In genomic region chr8:64688161-64688560, GRCm38 (mm10) we compare ENCODE assay signal across 11 mouse cellular contexts. TPM values are rescaled to one million over a fixed set of nuclear protein-coding genes. Genes with fewer than 3 reads are reported as not detected.
DNase-seq lines count a peak whose midpoint lies in the region; ATAC-seq and TF ChIP-seq lines count a peak whose summit lies in the region.
"Had no signal": no experiment of that assay in that cellular context is flagged by ENCODE, and none has a peak within 500 bp of the region (broad histone marks: within the 10 kb centered on the region; RNA-seq: fewer than 3 reads in every experiment).

No protein-coding gene starts in this region.

- ATAC-seq in heart, embryonic 14.5 days (ENCODE audit: insufficient number of reproducible peaks, insufficient read depth, low FRiP score, low read depth) = 0 out of 2 replicates have a peak, but pooled peaks have one; percentile 37

- peak; percentile 62 for DNase-seq in gastrocnemius, adult 18-20 months (ENCODE audit: low spot score)
- DNase-seq in gastrocnemius, postnatal 4 days (ENCODE audit: low spot score in 2 of 2) = no peak
- DNase-seq in 416B (ENCODE audit: low read depth) = peak; percentile 28
- no peak for DNase-seq in yolk sac, embryonic 10.5 days (ENCODE audit: low spot score)
- no peak for DNase-seq in spleen, postnatal 4 days (ENCODE audit: low spot score in 2 of 2)
- DNase-seq: embryo, embryonic 11 days; kidney, adult 8-10 months had no signal

- peaks cover 8% of the 10 kb centered on the region; the same call in 1 of the 2 replicates for H3K4me1 ChIP-seq in embryonic fibroblast, embryonic 13.5 days (ENCODE audit: control insufficient read depth, insufficient read depth, low read length)
- H3K4me1 ChIP-seq in heart, embryonic 14.5 days (ENCODE audit: control insufficient read depth in 2 of 2, insufficient read depth in 2 of 2, low read length in 2 of 2) = peaks cover 8 to 32% of the 10 kb centered on the region in 2 experiments

- H3K9me3 ChIP-seq in heart, embryonic 14.5 days (ENCODE audit: control insufficient read depth, low read length) = no peaks in the 10 kb centered on the region
- H3K9me3 ChIP-seq: hindbrain, embryonic 13.5 days; neural tube, embryonic 12.5 days had no signal

- no peak for TF ChIP-seq POLR2A in embryonic fibroblast, embryonic 13.5 days (IDR thresholded peaks at IDR 0.05; ENCODE audit: low read depth, low read length)

- peak overlapping the region; percentile 35; the same call in 1 of the 2 replicates for H3K27ac ChIP-seq in embryonic fibroblast, embryonic 13.5 days (ENCODE audit: insufficient read depth, low read length)
- H3K27ac ChIP-seq in heart, embryonic 14.5 days (replicated peaks in 1 of 2; ENCODE audit: control insufficient read depth in 1 of 2, insufficient read depth in 1 of 2, low read depth in 2 of 2, low read length in 2 of 2) = peak overlapping the region; percentile 25 to 42; a peak in 2 of 4 replicates
- H3K27ac ChIP-seq: hindbrain, embryonic 13.5 days; neural tube, embryonic 12.5 days had no signal

- 0 out of 2 replicates have a peak overlapping the region, but pooled peaks have one; percentile 21 for H3K9ac ChIP-seq in heart, embryonic 14.5 days (ENCODE audit: low read length)
- H3K9ac ChIP-seq: hindbrain, embryonic 13.5 days; neural tube, embryonic 12.5 days had no signal

- no peak for TF ChIP-seq CTCF in embryonic fibroblast, embryonic 13.5 days (IDR thresholded peaks at IDR 0.05; ENCODE audit: borderline replicate concordance, insufficient read depth, low read length)

- H3K36me3 ChIP-seq in heart, embryonic 14.5 days (ENCODE audit: control insufficient read depth, insufficient read depth, low read length) = no peaks in the 10 kb centered on the region
- H3K36me3 ChIP-seq: hindbrain, embryonic 13.5 days; neural tube, embryonic 12.5 days had no signal

- H3K27me3 ChIP-seq in heart, embryonic 14.5 days (ENCODE audit: control insufficient read depth, insufficient read depth, low read length) = no peaks in the 10 kb centered on the region
- H3K27me3 ChIP-seq: hindbrain, embryonic 13.5 days; neural tube, embryonic 12.5 days had no signal

- no peak overlapping the region for H3K4me3 ChIP-seq in embryonic fibroblast, embryonic 13.5 days (ENCODE audit: insufficient read depth, low read length)
- H3K4me3 ChIP-seq in heart, embryonic 14.5 days (ENCODE audit: control insufficient read depth in 1 of 2, insufficient read depth in 1 of 2, low read depth in 1 of 2, low read length in 2 of 2) = no peak overlapping the region
- H3K4me3 ChIP-seq: hindbrain, embryonic 13.5 days; neural tube, embryonic 12.5 days had no signal

- 14% methylated on average over 3 of the region's 3 CpGs for WGBS in heart, embryonic 14.5 days

- H3K4me2 ChIP-seq in heart, embryonic 14.5 days (ENCODE audit: low read length) = 0 out of 2 replicates have a peak overlapping the region, but pooled peaks have one; percentile 20
- H3K4me2 ChIP-seq: hindbrain, embryonic 13.5 days; neural tube, embryonic 12.5 days had no signal

RNA-seq across cellular contexts. Expression of gene Cpe, which starts 4.7 kb away (rescaled TPM):
- 100 to 1,000 TPM; 215 to 272 TPM for total RNA-seq in gastrocnemius, adult 18-20 months (2021)
- 100 to 1,000 TPM in 1 of 2 experiments, 10 to 100 TPM in 1; 96.8 to 101 TPM for total RNA-seq in gastrocnemius, postnatal 4 days (2021)
- polyA plus RNA-seq in embryonic fibroblast, embryonic 13.5 days (2011; ENCODE audit: insufficient read length, low read depth, missing spikeins) = 511 and 923 TPM in 2 replicates
- polyA plus RNA-seq in heart, embryonic 14.5 days (2014; fragmentation: Nextera tagmentation; extraction: Ambion mirVana) = 287 and 295 TPM in 2 replicates

RNA-seq across cellular contexts. Expression of gene Msmo1, which starts 45.4 kb away (rescaled TPM):
- 1 to 10 TPM; 2.9 to 4.9 TPM for total RNA-seq in gastrocnemius, adult 18-20 months (2021)
- total RNA-seq in gastrocnemius, postnatal 4 days (2021) = 10 to 100 TPM; 21.2 to 27.4 TPM
- 134 and 203 TPM in 2 replicates for polyA plus RNA-seq in embryonic fibroblast, embryonic 13.5 days (2011; ENCODE audit: insufficient read length, low read depth, missing spikeins)
- 46.5 and 55.0 TPM in 2 replicates for polyA plus RNA-seq in heart, embryonic 14.5 days (2014; fragmentation: Nextera tagmentation; extraction: Ambion mirVana)

Comparison
In these comparisons a context has a peak if more than half of its experiments do, and no peak if none do; other contexts are left out.
1. DNase-seq: peak in gastrocnemius, adult 18-20 months (single experiment) and 416B (single experiment); none in gastrocnemius, postnatal 4 days (0 of 2), yolk sac, embryonic 10.5 days (single experiment) and spleen, postnatal 4 days (0 of 2).